Mouse (Mus musculus): ENCODE measurements around the gene Ankrd40.

Ankrd40 gene

DNA sequence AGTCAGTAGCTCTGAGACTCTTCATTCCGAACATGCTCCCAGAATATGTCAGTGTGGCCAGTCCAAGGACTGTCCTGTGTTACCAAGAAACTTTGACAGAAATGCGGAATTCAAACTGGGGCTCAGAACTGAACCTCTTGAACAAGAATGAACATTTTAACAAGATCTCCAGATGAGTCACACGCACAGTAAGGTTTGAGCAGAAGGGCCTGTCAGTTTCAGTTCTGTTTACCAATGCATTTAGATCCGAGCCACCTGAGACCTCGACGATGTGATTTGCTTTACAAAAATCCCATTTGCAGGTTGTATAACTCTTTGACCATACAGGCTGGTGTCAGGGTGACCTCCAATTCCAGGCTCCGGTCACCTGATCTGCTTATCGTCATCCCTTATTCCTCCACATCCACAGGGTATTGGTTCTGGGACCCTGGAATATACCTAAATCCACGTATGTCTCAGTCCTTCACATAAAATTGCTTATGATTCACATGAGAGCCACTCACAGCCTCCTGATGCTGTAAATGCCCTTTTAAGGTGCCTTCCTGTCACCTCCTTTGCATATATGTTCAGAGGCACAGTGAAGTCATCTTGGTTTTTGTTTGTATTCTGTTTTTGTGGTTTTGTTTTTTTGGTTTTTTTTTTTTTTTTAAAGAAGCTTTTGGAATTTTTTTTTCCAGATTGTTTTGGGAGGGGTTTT is 27.9 kb downstream of the Ankrd40 start:
- DNase-seq (ENCODE audit: low spot score): no peak

GRCm38 (mm10) chr11:94359168-94359567 is 31.4 kb downstream of the Ankrd40 start:
- no peak for DNase-seq (ENCODE audit: low spot score)

GRCm38 (mm10) chr11:94361166-94361870 is 33.5 kb downstream of the Ankrd40 start:
- no peak for DNase-seq (ENCODE audit: low spot score)

- no peak for DNase-seq (ENCODE audit: low spot score)
Measured at GRCm38 (mm10) chr11:94362101-94362500, 34.3 kb downstream of the Ankrd40 start.

DNA sequence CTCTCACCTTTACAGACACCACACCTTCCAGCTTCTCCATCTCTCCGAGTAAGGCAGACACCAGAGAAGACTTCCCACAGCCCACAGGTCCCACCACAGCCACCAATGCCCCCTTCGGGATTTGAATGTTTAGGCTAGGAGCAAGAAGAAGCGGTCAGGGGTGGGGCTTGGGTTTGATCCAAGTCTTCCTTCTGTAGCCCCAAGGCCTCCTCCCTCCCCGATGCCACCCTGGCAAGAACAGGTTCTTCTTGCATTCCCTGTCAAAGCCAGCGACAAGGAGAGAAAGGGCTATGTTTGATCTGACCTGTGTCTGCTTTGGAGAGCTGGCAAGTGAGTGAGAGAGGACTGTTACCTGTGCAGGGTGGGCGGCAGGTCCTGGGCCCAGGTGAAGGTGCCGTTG is 35.9 kb downstream of the Ankrd40 start:
- no peak for DNase-seq (ENCODE audit: low spot score)

GRCm38 (mm10) chr11:94365340-94365739 is 37.5 kb downstream of the Ankrd40 start:
- DNase-seq (ENCODE audit: low spot score): no peak

- no peak for DNase-seq (ENCODE audit: low spot score)
Measured at GRCm38 (mm10) chr11:94369981-94370380, 42.2 kb downstream of the Ankrd40 start.

DNA sequence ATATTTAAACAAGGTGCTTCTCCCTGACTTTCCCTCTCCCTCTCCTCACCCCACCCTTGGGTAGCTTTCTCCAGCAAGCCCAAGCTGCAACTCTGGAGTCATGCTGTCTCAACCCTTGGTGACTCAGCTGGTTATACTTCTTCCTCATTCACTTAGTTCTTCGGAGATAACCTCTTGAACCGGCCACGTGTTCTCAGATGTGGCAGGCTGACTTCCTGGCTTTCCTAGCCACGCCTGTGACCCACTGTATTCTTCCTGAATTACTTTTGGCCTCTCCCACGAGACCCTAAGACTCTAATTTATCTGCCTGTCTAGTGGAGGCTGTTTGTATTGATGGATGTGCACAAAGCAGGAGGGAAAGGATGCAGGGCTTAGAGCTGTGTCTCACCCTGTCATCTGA is 43.0 kb downstream of the Ankrd40 start:
- DNase-seq (ENCODE audit: low spot score): no peak

GRCm38 (mm10) chr11:94374276-94374948 is 46.6 kb downstream of the Ankrd40 start:
- no peak for DNase-seq (ENCODE audit: low spot score)

GRCm38 (mm10) chr11:94379061-94379460 is 51.3 kb downstream of the Ankrd40 start:
- DNase-seq (ENCODE audit: low spot score): no peak

- DNase-seq (ENCODE audit: low spot score): no peak
Measured at GRCm38 (mm10) chr11:94379736-94380135, 51.9 kb downstream of the Ankrd40 start.

GRCm38 (mm10) chr11:94385977-94386771 is 58.4 kb downstream of the Ankrd40 start:
- no peak for DNase-seq (ENCODE audit: low spot score)

DNA sequence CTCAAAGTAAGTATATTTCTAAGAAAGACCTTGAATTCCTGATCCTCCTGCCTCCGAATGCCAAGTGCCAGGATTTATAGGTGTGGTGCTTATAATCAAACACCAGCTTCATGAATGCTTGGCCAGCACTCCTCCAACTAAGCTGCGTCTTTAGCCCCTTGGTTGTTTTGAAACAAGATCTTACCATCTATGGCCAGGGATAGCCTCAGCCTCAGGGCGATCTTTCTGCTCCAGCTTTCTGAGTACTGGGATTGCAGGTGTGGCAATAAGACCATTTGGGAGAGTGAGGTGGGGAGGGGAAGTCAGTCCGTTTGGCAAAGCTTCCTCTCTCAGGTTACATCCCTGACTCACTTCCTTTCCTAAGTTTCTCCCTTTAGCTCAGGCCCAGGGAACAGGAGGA is 60.0 kb downstream of the Ankrd40 start:
- no peak for DNase-seq (ENCODE audit: low spot score)

DNA sequence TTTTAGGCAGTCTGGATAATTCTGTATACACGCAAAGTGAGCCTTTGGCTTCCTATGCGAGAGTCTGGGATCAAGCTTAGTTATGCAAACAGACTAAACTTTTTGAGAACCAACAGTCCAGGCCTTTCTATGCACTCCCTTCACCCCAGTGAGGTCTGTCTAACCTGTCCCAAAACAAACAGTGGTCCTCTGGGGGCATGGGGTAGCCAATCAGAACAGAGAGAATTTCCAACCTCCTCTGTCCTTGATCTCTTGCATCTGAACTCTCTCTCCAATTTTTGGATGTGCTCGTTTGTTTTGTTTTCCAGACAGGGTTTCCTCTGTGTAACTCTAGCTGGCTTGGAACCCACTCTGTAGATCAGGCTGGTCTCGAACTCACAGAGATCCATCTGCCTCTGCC is 61.2 kb downstream of the Ankrd40 start:
- no peak for DNase-seq (ENCODE audit: low spot score)

DNA sequence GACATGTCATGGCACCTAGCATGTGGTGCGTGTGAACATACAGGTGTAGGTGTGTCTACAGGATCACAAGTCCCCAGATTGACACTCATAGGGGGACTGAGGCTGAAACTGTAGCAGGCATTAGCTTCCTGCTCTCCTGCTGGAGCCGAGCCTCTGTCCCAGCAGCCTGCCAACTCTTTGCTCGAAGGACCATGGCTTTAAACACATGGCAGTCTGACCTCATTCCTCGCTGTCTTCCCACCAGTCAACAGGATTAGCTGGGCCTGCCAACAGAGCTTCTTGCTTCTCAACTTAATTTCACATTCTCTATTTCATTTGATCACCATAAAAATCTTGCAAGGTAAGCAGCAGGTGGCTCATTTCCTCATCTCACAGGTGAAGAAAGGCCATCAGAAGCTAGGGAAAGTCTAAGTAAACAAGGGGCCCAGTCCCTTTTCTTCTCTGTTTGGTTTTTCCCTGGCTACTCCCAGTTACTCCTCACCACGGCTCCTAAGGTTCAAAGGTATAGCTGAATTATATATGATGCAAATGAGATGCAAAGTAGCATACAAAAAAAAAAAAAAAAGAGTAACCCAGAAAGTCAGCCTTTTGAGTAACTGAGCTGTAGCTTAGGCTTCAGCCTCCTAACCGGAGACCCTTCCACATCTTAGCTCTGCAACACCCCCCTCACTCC is 62.1 kb downstream of the Ankrd40 start:
- no peak for DNase-seq (ENCODE audit: low spot score)

DNA sequence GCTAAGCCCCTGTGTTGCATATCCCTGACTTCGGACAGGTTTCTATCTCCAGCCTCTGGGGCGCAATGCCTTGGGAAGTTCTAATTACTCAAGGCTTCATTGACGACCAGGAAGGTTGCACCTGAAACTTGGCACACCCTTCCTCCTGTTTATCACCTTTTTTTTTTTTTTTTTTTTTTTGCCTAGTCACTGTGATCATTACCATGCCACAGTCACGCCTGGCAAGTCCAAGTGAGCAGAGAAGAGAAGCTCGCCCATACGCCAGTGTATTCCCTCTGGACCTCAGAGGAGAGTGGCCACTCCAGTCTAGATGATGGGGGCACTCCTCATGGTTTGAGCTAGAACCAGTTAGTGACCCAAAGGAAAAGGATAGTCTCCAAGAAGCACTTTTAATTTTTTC is 63.0 kb downstream of the Ankrd40 start:
- no peak for DNase-seq (ENCODE audit: low spot score)
